Mouse (Mus musculus) cerebral cortex, adult 2 months (tissue): Measurements from ENCODE around the gene Pcmtd2.

Source experiments
- WGBS: fragments of 180-500 bp; shearing (Covaris S2); methylation state at CpG from one replicate; pipeline ENCODE4 v1.1.7; 2018; 5-methylcytosine and 5-hydroxymethylcytosine counted together

The Pcmtd2 gene

GRCm38 (mm10) chr2:181837372-181838292 is at the start of gene Pcmtd2:
Gene Pcmtd2, plus strand, starts transcription at chr2:181837854.
- WGBS: under 1% methylated on average over 34 of the region's 35 CpGs

DNA sequence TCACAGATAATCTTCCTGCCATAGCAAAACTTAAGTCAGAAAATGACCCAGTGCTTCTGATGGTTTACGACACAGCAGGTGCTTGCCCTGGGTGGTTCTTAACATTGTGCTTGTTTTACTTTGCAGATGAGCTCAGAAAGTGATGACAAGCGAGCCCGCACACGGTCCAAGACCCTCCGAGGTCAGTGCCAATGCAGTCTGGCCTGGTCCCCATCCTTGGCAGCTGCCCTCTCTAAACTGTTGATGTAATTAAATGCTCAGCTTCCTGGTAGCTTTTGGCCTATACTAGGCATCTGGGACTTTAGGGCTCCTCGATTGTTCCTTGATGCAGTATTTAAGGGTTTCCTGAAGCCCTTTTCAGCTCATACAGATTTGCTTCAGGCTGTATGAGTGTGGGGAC is 48.3 kb upstream of the Pcmtd2 start:
- WGBS: 65% methylated on average over 6 of the region's 6 CpGs

GRCm38 (mm10) chr2:181793186-181793585 is 44.5 kb upstream of the Pcmtd2 start:
- WGBS: 77% methylated on average over 8 of the region's 8 CpGs

DNA sequence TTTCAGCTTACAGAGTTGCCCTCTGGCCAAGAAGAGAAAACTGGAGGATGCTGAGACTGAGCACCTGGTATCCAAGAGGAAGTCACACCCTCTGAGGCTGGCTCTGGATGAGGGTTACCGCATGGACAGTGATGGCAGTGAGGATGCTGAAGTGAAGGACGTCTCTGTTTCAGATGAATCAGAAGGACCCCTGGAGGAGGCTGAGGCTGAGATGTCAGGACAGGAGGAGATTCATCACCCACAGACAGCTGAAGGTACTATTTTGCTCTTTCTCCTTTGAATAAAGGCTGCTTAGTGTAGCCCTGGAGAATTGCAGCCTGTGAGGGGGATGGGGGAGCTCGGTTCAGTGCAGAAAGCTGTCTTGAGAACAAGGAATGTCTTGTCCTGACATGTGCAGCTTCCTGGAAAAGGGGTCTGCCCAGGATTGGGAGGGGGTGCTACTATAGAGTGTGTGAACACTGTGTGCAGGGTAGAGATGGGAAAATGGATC is 42.0 kb upstream of the Pcmtd2 start:
- 59% methylated on average over 3 of the region's 3 CpGs for WGBS

GRCm38 (mm10) chr2:181797672-181798071 is 40.0 kb upstream of the Pcmtd2 start:
- 86% methylated on average over 8 of the region's 8 CpGs for WGBS

GRCm38 (mm10) chr2:181829032-181829650 is 8.5 kb upstream of the Pcmtd2 start:
- 77% methylated on average over 2 of the region's 2 CpGs for WGBS

DNA sequence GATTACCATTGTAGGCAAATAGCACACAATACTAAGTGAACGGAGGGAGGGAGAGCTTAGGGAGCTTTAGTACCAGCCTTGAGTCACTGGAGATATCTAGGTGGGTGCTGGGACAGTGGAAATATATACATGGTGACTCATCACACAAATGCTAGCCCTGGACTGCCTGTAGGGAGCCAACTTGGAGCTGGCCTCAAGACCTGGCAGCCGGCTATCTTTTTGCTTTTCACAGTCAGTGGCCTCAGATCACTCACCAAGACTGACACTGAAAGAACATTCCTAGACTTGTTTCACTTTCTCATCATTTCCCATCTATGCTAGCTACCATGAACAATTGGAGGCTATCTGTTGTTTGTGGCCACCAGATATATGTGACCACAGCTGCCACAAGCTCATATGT is 4.9 kb upstream of the Pcmtd2 start:
- WGBS: 66% methylated on average over 2 of the region's 2 CpGs

- WGBS: 0% methylated on average over 3 of the region's 3 CpGs
Measured at GRCm38 (mm10) chr2:181838293-181838680, 633 bp downstream of the Pcmtd2 start.

DNA sequence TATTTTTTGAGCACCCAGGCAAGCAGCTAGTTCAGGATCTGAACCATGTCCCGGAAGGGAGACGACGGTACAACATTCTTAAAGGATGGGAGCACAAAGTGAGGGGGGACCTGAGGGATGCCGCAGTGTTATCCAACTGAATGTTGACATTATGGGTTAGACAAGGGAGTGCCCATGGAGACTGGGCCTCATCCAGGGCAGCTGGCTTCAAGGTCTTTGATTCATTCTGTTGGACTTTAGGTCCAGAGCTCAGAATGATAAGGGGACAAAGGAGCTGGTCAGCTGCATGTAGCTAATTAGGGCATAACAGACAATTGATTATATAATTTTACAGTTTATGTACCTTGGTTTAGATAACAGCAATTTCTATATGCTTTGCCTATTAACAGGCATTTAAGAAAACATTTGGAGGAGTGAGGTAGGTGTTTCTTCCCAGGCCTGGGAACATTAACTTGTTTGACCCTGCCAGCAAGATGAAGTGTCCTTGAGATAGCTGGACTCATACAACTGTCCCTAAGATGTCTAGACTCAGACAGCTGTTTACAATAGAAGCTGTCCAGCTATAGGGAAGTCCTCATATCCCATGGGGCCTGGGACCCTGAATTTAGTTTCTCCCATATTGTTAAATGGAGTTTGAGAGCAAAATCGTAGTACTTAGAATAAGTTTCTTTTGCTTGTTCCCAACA is 8.2 kb downstream of the Pcmtd2 start:
- WGBS: 75% methylated on average over 5 of the region's 5 CpGs

DNA sequence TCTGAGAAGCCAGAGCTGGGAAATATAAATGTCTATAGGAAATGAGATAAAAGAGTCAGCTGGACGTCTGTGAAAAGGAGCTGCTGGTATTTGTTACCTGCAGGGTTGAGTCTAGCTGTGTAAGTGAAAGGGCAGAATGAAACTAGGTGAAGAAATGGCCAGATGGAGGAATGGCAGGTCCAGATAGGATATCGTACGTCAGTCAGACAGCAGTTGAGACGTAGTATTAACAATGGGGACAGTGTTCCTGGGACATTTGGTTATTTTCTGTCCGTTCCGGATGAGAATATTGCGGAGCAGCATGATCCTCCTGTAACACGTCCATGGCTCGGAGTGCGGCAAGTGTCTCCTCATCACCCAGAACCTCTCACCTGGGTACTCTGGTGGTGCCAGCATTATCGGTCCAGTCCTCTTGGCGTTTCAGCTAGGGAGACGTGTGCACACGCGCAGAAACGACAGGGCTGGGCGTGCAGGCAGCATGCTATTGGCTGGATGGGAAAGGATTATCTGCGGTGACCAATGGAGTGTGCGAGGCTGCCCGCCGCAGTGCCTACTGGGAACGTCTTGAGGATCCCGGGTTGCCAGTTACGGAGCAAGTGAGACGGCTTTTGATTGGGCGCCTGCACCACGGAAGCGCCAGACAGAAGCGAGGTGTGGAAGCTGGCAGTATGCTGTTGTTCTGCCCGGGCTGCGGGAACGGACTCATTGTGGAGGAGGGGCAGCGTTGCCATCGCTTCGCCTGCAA is 26.3 kb downstream of the Pcmtd2 start, which contains the start of gene Polr3k:
Gene Polr3k (plus strand): TSS at position 547 of the 745 bp plus-strand sequence.
- under 1% methylated on average over 35 of the region's 35 CpGs for WGBS

- WGBS: under 1% methylated on average over 22 of the region's 22 CpGs
Measured at GRCm38 (mm10) chr2:181864536-181864860, 26.8 kb downstream of the Pcmtd2 start.

- WGBS: 49% methylated on average over 5 of the region's 5 CpGs
Measured at GRCm38 (mm10) chr2:181866931-181867330, 29.3 kb downstream of the Pcmtd2 start.

GRCm38 (mm10) chr2:181871039-181871438 is 33.4 kb downstream of the Pcmtd2 start:
- WGBS: 93% methylated on average over 2 of the region's 2 CpGs

DNA sequence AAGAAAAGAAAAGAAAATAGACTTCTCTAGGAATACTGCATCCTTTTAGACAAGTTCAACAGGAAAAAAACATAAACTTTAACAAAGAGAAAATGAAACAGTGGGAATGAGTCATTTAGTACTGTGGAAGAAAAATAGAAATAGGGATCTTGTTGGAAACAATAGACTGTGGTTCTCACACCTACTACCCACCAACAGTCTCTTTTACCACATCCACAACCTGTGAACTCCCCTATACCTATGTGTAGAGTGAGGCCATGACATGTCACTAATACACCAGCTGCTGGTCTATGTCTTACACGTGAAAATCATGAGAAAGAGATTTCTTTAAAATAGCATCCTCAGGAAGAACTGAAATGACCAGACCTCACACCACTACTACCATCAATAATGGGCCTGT is 41.2 kb downstream of the Pcmtd2 start:
- 61% methylated on average over 1 of the region's 1 CpGs for WGBS

DNA sequence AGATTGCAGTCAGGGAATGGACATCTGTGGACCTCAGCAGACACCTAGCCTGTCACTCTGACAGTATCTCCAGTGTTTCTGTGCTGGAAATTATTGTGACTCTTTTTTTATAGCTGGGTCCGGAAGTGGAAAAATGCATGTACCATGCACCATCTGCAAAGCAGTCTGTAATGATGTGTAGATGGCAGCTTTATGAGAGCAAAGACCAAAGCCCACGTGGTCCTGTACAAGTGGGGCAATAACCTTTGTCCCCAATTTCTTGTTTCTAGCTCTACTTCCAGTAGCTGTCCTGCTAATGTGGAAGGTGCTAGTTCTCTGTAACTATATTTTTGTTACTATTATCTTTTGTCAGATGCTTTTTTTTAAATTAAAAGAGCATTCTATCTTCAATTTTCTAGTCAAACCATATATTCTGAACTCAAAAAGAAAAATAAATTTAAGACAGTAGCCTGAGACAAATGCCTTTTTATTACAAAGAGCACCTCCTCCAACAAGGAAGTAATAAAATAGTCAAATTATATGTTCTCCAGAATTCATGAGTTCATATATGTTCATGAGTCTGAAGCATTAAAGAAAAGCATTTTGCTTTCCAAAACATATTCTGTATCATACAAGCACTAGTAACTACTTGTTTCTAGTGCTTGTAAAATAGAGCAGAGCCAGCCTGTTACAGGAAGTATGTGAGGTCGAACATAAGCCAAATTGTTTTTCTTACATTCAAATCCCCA is 45.5 kb downstream of the Pcmtd2 start:
- whole genome bisulfite sequencing: 78% methylated on average over 3 of the region's 3 CpGs
